Mouse (Mus musculus) forebrain, embryonic 13.5 days (tissue): ENCODE results near the gene Lrrc37a. TPM values are rescaled to one million over a fixed set of nuclear protein-coding genes. Genes with fewer than 3 reads are reported as not detected.
"Not testable (repeated sequence)": the region's sequence is repeated elsewhere in the genome, so short reads cannot be mapped to it uniquely, and the experiment has no call there.

Experiments
- ATAC-seq: fragments of 200-750 bp; cut with Nextera tagmentation; 2 replicates; pipeline ENCODE4 v1.8.0; 2017
- H3K27ac ChIP-seq: fragments of 300-500 bp; sonication (generic); 2 replicates; pipeline ENCODE4 v1.5.1; 2015; ENCODE audit warnings: inconsistent platforms, mild to moderate bottlenecking, moderate library complexity
- H3K27me3 ChIP-seq: fragments of 300-500 bp; sonication (generic); 2 replicates; pipeline ENCODE4 v1.6.1; 2015; ENCODE audit warnings: mild to moderate bottlenecking, inconsistent platforms
- H3K36me3 ChIP-seq: fragments of 300-500 bp; sonication (generic); 2 replicates; pipeline ENCODE4 v1.6.1; 2015; ENCODE audit warnings: mild to moderate bottlenecking, inconsistent platforms; ENCODE audit not compliant: poor library complexity, severe bottlenecking
- H3K4me1 ChIP-seq: fragments of 300-500 bp; sonication (generic); 2 replicates; pipeline ENCODE4 v1.6.1; 2015; ENCODE audit warnings: inconsistent platforms
- H3K4me2 ChIP-seq: fragments of 300-500 bp; sonication (generic); 2 replicates; pipeline ENCODE4 v1.6.1; 2015; ENCODE audit warnings: inconsistent platforms, mild to moderate bottlenecking, moderate library complexity
- H3K4me3 ChIP-seq: fragments of 300-500 bp; sonication (generic); 2 replicates; pipeline ENCODE4 v1.5.1; 2015; ENCODE audit warnings: mild to moderate bottlenecking, inconsistent platforms
- H3K9ac ChIP-seq: fragments of 300-500 bp; sonication (generic); 2 replicates; pipeline ENCODE4 v1.6.1; 2015; ENCODE audit warnings: mild to moderate bottlenecking, inconsistent platforms
- H3K9me3 ChIP-seq: fragments of 300-500 bp; sonication (generic); replicated peaks from 2 replicates; pipeline ENCODE4 v1.6.1; 2016; ENCODE audit warnings: inconsistent platforms
- WGBS: fragments of 180-500 bp; shearing (Covaris S2); methylation state at CpG from one replicate; pipeline ENCODE4 v1.1.7; 2015; 5-methylcytosine and 5-hydroxymethylcytosine counted together
- polyA plus RNA-seq: library from polyadenylated mRNA; unstranded; fragments of >200 nt; fragmentation: Nextera tagmentation; extraction: Ambion mirVana; gene quantifications from 2 replicates; pipeline ENCODE4 v1.2.1, GENCODE M21; 2015

Lrrc37a gene
- not detected in 2 replicates for polyA plus RNA-seq

GRCm38 (mm10) chr11:103504497-103504896 is at the start of gene Lrrc37a:
Lrrc37a (minus strand) TSS chr11:103504597.
- ATAC-seq, result no peak
- H3K9me3 ChIP-seq, result no peaks in the 10 kb centered on the region
- 90% methylated on average over 12 of the region's 12 CpGs for WGBS
- no peak within 1 kb of the TSS for H3K4me3 ChIP-seq
- no peak within 1 kb of the TSS for H3K27ac ChIP-seq
- H3K4me1 ChIP-seq, result no peaks in the 10 kb centered on the region
- H3K9ac ChIP-seq, result no peak within 1 kb of the TSS
- H3K36me3 ChIP-seq, result no peaks in the 10 kb centered on the region
- H3K4me2 ChIP-seq, result no peak within 1 kb of the TSS
- H3K27me3 ChIP-seq, result no peaks in the 10 kb centered on the region

- not testable (repeated sequence) for H3K27ac ChIP-seq, H3K4me1 ChIP-seq, H3K4me3 ChIP-seq, H3K9me3 ChIP-seq, H3K27me3 ChIP-seq, H3K4me2 ChIP-seq, H3K9ac ChIP-seq, ATAC-seq, H3K36me3 ChIP-seq
- WGBS, result 33% methylated on average over 1 of the region's 1 CpGs
These were observed 30.6 kb upstream of the Lrrc37a start for GRCm38 (mm10) chr11:103534973-103535372.

- H3K27ac ChIP-seq, result no peak overlapping the region
- H3K4me3 ChIP-seq, result no peak overlapping the region
- no peak overlapping the region for H3K9ac ChIP-seq
- H3K4me2 ChIP-seq, result no peak overlapping the region
- no peaks in the 10 kb centered on the region for H3K27me3 ChIP-seq
- ATAC-seq, result no peak
- H3K9me3 ChIP-seq, result no peaks in the 10 kb centered on the region
- WGBS, result 85% methylated on average over 2 of the region's 2 CpGs
- no peaks in the 10 kb centered on the region for H3K4me1 ChIP-seq
- H3K36me3 ChIP-seq, result no peaks in the 10 kb centered on the region
These were observed 7.7 kb upstream of the Lrrc37a start for GRCm38 (mm10) chr11:103512111-103512510.

- H3K9ac ChIP-seq, result no peak overlapping the region
These were observed 40.0 kb downstream of the Lrrc37a start for GRCm38 (mm10) chr11:103464443-103464842.

GRCm38 (mm10) chr11:103451105-103451504 is 53.3 kb downstream of the Lrrc37a start:
- not testable (repeated sequence) for H3K36me3 ChIP-seq, H3K9ac ChIP-seq, H3K4me3 ChIP-seq, H3K27me3 ChIP-seq, H3K27ac ChIP-seq, H3K4me1 ChIP-seq, H3K9me3 ChIP-seq, H3K4me2 ChIP-seq, ATAC-seq
- 38% methylated on average over 1 of the region's 1 CpGs for WGBS

More at GRCm38 (mm10) chr11:103464443-103464842, 40.0 kb downstream of the Lrrc37a start:
- Histone ChIP-seq H3K4me1 (no peaks in the 10 kb centered on the region), H3K4me2 (no peak overlapping the region), H3K9me3 (no peaks in the 10 kb centered on the region), H3K27me3 (no peaks in the 10 kb centered on the region), H3K27ac (no peak overlapping the region), H3K4me3 (no peak overlapping the region), H3K36me3 (no peaks in the 10 kb centered on the region)
- WGBS, result 72% methylated on average over 7 of the region's 7 CpGs
- no peak for ATAC-seq

GRCm38 (mm10) chr11:103449721-103450120 is 54.7 kb downstream of the Lrrc37a start:
- H3K27ac ChIP-seq, H3K9ac ChIP-seq, H3K4me3 ChIP-seq, H3K9me3 ChIP-seq, H3K36me3 ChIP-seq, H3K27me3 ChIP-seq, H3K4me2 ChIP-seq, ATAC-seq, H3K4me1 ChIP-seq: not testable (repeated sequence)
- WGBS, result 89% methylated on average over 14 of the region's 14 CpGs

GRCm38 (mm10) chr11:103443678-103444077 is 60.7 kb downstream of the Lrrc37a start:
- 93% methylated on average over 3 of the region's 3 CpGs for WGBS
- no peaks in the 10 kb centered on the region for H3K36me3 ChIP-seq
- H3K4me3 ChIP-seq, result no peak overlapping the region
- ATAC-seq, result no peak
- no peak overlapping the region for H3K4me2 ChIP-seq
- no peak overlapping the region for H3K9ac ChIP-seq
- H3K27ac ChIP-seq, result no peak overlapping the region
- no peaks in the 10 kb centered on the region for H3K9me3 ChIP-seq
- no peaks in the 10 kb centered on the region for H3K27me3 ChIP-seq
- no peaks in the 10 kb centered on the region for H3K4me1 ChIP-seq

- no peak for ATAC-seq
- no peak overlapping the region for H3K4me2 ChIP-seq
- H3K4me1 ChIP-seq, result no peaks in the 10 kb centered on the region
- 89% methylated on average over 5 of the region's 5 CpGs for WGBS
- no peak overlapping the region for H3K4me3 ChIP-seq
- no peaks in the 10 kb centered on the region for H3K36me3 ChIP-seq
- H3K27me3 ChIP-seq, result no peaks in the 10 kb centered on the region
- H3K27ac ChIP-seq, result no peak overlapping the region
- H3K9ac ChIP-seq, result no peak overlapping the region
- no peaks in the 10 kb centered on the region for H3K9me3 ChIP-seq
These were observed 68.1 kb downstream of the Lrrc37a start for GRCm38 (mm10) chr11:103436282-103436681.

- Histone ChIP-seq H3K4me1 (no peaks in the 10 kb centered on the region), H3K27ac (no peak overlapping the region), H3K4me2 (no peak overlapping the region), H3K36me3 (no peaks in the 10 kb centered on the region), H3K9me3 (no peaks in the 10 kb centered on the region), H3K4me3 (no peak overlapping the region), H3K27me3 (no peaks in the 10 kb centered on the region), H3K9ac (no peak overlapping the region)
- WGBS, result 32% methylated on average over 5 of the region's 5 CpGs
- ATAC-seq, result no peak
These were observed 79.4 kb downstream of the Lrrc37a start for GRCm38 (mm10) chr11:103425031-103425430.

GRCm38 (mm10) chr11:103419667-103420066 is 84.7 kb downstream of the Lrrc37a start:
- Histone ChIP-seq H3K27me3 (peaks cover 3% of the 10 kb centered on the region; the same call in 1 of the 2 replicates), H3K4me1 (no peaks in the 10 kb centered on the region), H3K27ac (no peak overlapping the region), H3K4me3 (no peak overlapping the region), H3K36me3 (no peaks in the 10 kb centered on the region), H3K9ac (no peak overlapping the region), H3K9me3 (no peaks in the 10 kb centered on the region), H3K4me2 (no peak overlapping the region)
- 88% methylated on average over 13 of the region's 13 CpGs for WGBS
- ATAC-seq, result no peak

GRCm38 (mm10) chr11:103419226-103419625 is 85.2 kb downstream of the Lrrc37a start:
- ATAC-seq, result no peak
- WGBS, result 81% methylated on average over 5 of the region's 5 CpGs
- Histone ChIP-seq H3K4me1 (no peaks in the 10 kb centered on the region), H3K4me3 (no peak overlapping the region), H3K9me3 (no peaks in the 10 kb centered on the region), H3K36me3 (no peaks in the 10 kb centered on the region), H3K27ac (no peak overlapping the region), H3K9ac (no peak overlapping the region), H3K4me2 (no peak overlapping the region), H3K27me3 (peaks cover 6% of the 10 kb centered on the region)

GRCm38 (mm10) chr11:103413516-103413915 is 90.9 kb downstream of the Lrrc37a start:
- Histone ChIP-seq H3K4me3 (no peak overlapping the region), H3K9me3 (no peaks in the 10 kb centered on the region), H3K27me3 (peaks cover 9% of the 10 kb centered on the region), H3K4me2 (peak overlapping the region; percentile 85), H3K36me3 (peaks cover 6% of the 10 kb centered on the region; the same call in 1 of the 2 replicates), H3K9ac (no peak overlapping the region), H3K27ac (no peak overlapping the region), H3K4me1 (peaks cover 19% of the 10 kb centered on the region)
- 97% methylated on average over 1 of the region's 1 CpGs for WGBS
- ATAC-seq, result no peak

- ATAC-seq, result no peak
- Histone ChIP-seq H3K36me3 (peaks cover 7% of the 10 kb centered on the region; the same call in 1 of the 2 replicates), H3K4me2 (peak overlapping the region; percentile 85), H3K27me3 (peaks cover 9% of the 10 kb centered on the region), H3K4me3 (peak overlapping the region; percentile 85), H3K9me3 (no peaks in the 10 kb centered on the region), H3K4me1 (peaks cover 19% of the 10 kb centered on the region), H3K27ac (0 out of 2 replicates have a peak overlapping the region, but pooled peaks have one; percentile 14), H3K9ac (peak overlapping the region; percentile 90)
- 2% methylated on average over 14 of the region's 14 CpGs for WGBS
These were observed 91.4 kb downstream of the Lrrc37a start for GRCm38 (mm10) chr11:103412950-103413423.
